Mouse (Mus musculus) embryonic facial prominence, embryonic 14.5 days (tissue): ENCODE data around the gene Egfr. TPM values are rescaled to one million over a fixed set of nuclear protein-coding genes. Genes with fewer than 3 reads are reported as not detected.

Experiments used
- ATAC-seq: fragments of 200-750 bp; cut with Nextera tagmentation; 2 replicates; pipeline ENCODE4 v1.8.0; 2017; ENCODE audit warnings: low read depth, moderate number of reproducible peaks, moderate TSS enrichment
- DNase-seq: peaks from one replicate; pipeline ENCODE4 v3.0.0-alpha.2; 2015; ENCODE audit warnings: low spot score
- H3K27ac ChIP-seq: fragments of 300-500 bp; sonication (generic); replicated peaks from 2 replicates; pipeline ENCODE4 v1.5.1; 2014; ENCODE audit warnings: low read depth, mild to moderate bottlenecking, low read length, moderate library complexity
- H3K27me3 ChIP-seq: fragments of 300-500 bp; sonication (generic); replicated peaks from 2 replicates; pipeline ENCODE4 v1.6.1; 2014; ENCODE audit warnings: low read length; ENCODE audit not compliant: control insufficient read depth, insufficient read depth
- H3K36me3 ChIP-seq: fragments of 300-500 bp; sonication (generic); 2 replicates; pipeline ENCODE4 v1.6.1; 2014; ENCODE audit warnings: low read length, mixed read lengths; ENCODE audit not compliant: control insufficient read depth, insufficient read depth
- H3K4me1 ChIP-seq: fragments of 300-500 bp; sonication (generic); 2 replicates; pipeline ENCODE4 v1.6.1; 2014; ENCODE audit warnings: antibody characterized with exemption, low read length; ENCODE audit not compliant: control insufficient read depth, insufficient read depth
- H3K4me2 ChIP-seq: fragments of 300-500 bp; sonication (generic); 2 replicates; pipeline ENCODE4 v1.6.1; 2014; ENCODE audit warnings: low read depth, mild to moderate bottlenecking, low read length, moderate library complexity, mixed read lengths
- H3K4me3 ChIP-seq: fragments of 300-500 bp; sonication (generic); 2 replicates; pipeline ENCODE4 v1.5.1; 2014; ENCODE audit warnings: low read depth, mild to moderate bottlenecking, low read length
- H3K9ac ChIP-seq: fragments of 300-500 bp; sonication (generic); 2 replicates; pipeline ENCODE4 v1.6.1; 2014; ENCODE audit warnings: low read depth, mild to moderate bottlenecking, low read length, moderate library complexity, mixed read lengths
- H3K9me3 ChIP-seq: fragments of 300-500 bp; sonication (generic); 2 replicates; pipeline ENCODE4 v1.6.1; 2016; ENCODE audit warnings: low read length; ENCODE audit not compliant: control insufficient read depth
- WGBS: fragments of 180-500 bp; shearing (Covaris S2); extraction: QIAGEN DNeasy Blood & Tissue Kit; methylation state at CpG from one replicate; pipeline ENCODE4 v1.1.7; 2014; 5-methylcytosine and 5-hydroxymethylcytosine counted together
- polyA plus RNA-seq: library from polyadenylated mRNA; unstranded; fragments of >200 nt; fragmentation: Nextera tagmentation; extraction: Ambion mirVana; gene quantifications from 2 replicates; pipeline ENCODE4 v1.2.1, GENCODE M21; 2014

The Egfr gene
- polyA plus RNA-seq, 1 experiment from 2014 or later, result 25.4 TPM

DNA sequence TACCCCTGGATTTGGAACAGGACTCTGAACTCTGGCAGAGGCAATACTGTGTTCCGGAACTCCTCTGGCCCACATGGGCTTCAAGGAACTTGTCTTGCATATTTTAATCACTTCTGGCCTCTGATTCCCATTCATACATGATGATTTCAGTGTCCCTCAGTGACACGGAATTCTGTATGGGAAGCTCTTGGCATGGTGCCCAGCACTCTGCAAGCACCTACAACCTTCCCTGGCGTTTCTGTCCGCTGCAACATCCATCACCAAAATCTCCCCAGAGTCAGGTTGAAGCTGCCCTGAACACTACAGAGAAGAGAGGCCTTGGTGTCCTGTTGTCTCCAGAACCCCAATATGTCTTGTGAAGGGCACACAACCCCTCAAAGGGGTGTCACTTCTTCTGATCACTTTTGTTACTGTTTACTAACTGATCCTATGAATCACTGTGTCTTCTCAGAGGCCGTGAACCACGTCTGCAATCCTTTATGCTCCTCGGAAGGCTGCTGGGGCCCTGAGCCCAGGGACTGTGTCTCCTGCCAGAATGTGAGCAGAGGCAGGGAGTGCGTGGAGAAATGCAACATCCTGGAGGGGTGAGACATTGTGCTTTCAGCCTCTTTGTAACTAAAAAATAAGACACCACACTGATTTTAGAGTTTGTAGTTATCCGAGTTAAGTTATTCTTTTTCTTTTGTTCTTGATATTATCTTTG is 125.8 kb downstream of the Egfr start:
- H3K4me1 ChIP-seq, result no peaks in the 10 kb centered on the region
- H3K27me3 ChIP-seq, result no peaks in the 10 kb centered on the region
- no peaks in the 10 kb centered on the region for H3K9me3 ChIP-seq
- peak overlapping the region; percentile 34; the same call in 1 of the 2 replicates for H3K27ac ChIP-seq
- WGBS, result 53% methylated on average over 9 of the region's 9 CpGs
- peaks cover 35% of the 10 kb centered on the region for H3K36me3 ChIP-seq
- no peak overlapping the region for H3K4me3 ChIP-seq
- peak overlapping the region; percentile 15; the same call in 1 of the 2 replicates for H3K9ac ChIP-seq
- no peak for ATAC-seq
- H3K4me2 ChIP-seq, result no peak overlapping the region
- peak; percentile 64 for DNase-seq

DNA sequence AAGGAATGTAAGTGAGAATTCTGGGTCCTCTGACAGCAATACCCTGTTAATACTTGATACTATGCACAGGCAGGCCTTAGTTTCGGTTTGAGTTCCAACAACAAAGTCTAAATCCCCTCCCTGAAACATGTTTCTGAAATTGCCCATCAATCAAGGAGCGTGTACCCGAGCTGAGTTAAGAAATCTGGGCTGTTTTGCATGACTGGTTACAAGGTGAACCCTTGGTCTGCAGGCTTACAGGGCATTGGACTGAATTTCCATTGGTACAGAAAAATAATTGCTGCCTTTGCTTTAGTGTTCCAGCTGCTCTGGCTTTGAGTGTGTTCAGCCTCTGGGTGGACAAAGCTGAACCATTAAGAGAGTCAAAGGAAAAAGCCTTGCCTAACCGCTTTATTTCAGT is 129.9 kb downstream of the Egfr start:
- Histone ChIP-seq H3K4me3 (no peak overlapping the region), H3K36me3 (peaks cover 27% of the 10 kb centered on the region), H3K4me2 (no peak overlapping the region), H3K27me3 (no peaks in the 10 kb centered on the region), H3K27ac (no peak overlapping the region), H3K9me3 (no peaks in the 10 kb centered on the region), H3K9ac (no peak overlapping the region), H3K4me1 (no peaks in the 10 kb centered on the region)
- DNase-seq (no peak), ATAC-seq (no peak)
- WGBS, result 56% methylated on average over 4 of the region's 4 CpGs

DNA sequence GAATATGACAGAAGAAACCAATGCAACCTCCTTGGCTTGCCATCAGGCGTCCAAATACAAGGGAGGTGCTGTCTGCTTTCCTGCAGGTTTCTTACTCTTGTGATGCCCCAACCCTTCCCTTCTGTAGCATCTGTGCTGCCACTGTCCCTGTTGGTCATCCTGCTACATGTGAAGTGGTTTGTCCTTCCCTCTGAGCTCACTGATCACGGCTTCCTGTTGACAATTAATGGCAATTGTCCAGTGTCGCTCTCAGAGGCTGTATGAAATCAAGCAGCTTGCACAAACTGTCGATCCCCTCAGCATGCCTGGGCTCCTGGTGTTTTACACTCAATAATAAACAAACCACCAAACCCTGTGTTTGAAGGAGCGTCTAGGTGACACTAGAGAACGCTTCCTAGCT is 134.1 kb downstream of the Egfr start:
- no peak overlapping the region for H3K4me2 ChIP-seq
- H3K4me3 ChIP-seq, result no peak overlapping the region
- no peak overlapping the region for H3K9ac ChIP-seq
- no peaks in the 10 kb centered on the region for H3K27me3 ChIP-seq
- ATAC-seq (no peak), DNase-seq (no peak)
- no peaks in the 10 kb centered on the region for H3K9me3 ChIP-seq
- peaks cover 28% of the 10 kb centered on the region for H3K36me3 ChIP-seq
- H3K4me1 ChIP-seq, result no peaks in the 10 kb centered on the region
- H3K27ac ChIP-seq, result no peak overlapping the region
- 68% methylated on average over 6 of the region's 6 CpGs for WGBS

DNA sequence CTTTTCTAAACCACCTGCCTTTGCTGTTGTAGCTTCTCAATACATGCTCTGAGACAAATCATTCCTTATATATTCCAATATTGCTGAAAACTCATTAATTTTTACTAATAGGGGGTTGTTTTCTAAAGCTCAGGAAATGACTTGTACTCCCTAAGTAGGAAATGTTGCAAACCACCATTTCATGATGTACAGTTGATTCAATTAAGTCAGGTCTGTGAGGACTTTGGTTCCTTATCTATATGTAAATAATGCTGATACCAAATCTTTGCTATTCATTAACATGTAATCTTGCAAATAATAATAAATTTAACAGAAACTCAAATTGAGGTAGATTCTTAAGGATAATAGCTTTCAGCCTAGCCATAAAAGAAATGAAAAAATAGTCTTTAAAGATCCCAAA is 136.1 kb downstream of the Egfr start:
- H3K9me3 ChIP-seq, result no peaks in the 10 kb centered on the region
- no peaks in the 10 kb centered on the region for H3K4me1 ChIP-seq
- no peak overlapping the region for H3K4me2 ChIP-seq
- no peak overlapping the region for H3K27ac ChIP-seq
- no peaks in the 10 kb centered on the region for H3K27me3 ChIP-seq
- H3K36me3 ChIP-seq, result peaks cover 16% of the 10 kb centered on the region; the same call in 1 of the 2 replicates
- ATAC-seq (no peak), DNase-seq (no peak)
- H3K9ac ChIP-seq, result no peak overlapping the region
- no peak overlapping the region for H3K4me3 ChIP-seq

DNA sequence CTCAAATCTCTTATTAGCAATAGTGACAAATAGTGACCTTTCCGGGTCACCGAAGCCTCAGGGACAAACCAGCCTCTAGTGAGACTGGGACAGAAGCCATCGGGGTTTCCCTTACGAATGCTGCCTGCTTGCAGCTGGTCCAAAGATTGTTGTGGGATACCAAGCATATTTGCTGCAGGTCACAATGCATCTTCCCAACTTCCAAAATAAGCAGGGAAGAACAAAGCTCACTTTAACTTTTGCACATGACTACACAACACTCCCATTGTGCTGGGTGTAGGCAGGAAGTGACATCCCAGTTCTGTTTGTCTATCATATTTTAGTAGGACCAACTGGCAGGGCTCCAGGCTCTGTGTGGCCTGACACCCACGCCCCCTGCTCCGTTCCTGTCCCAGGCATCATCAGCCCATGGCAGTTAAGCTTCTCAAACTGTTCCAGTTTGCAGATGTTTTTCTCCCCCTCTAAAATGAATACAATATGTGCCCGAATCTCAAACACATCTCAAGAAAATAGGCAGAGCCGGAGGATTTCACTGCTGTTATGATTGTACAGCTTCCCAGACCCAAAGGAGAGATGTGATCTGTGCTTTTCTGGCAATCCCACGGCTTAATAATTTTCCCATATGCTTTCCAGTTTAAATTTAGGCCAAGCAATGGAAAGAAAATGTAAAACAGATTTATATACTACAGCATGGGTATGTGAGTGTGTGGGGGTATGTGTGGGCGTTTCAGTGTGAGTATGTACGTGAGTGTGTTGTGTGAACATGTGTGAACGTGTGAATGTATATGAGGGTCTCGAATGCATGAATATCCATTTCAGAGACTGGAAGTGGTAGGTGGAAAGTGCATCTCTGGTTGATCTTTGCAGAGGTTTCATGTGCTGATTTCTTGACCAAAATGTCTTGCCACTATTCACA is 143.7 kb downstream of the Egfr start:
- peak; percentile 94 for DNase-seq
- peak; percentile 88 for ATAC-seq
- peak overlapping the region; percentile 67 for H3K27ac ChIP-seq
- no peaks in the 10 kb centered on the region for H3K27me3 ChIP-seq
- H3K4me3 ChIP-seq, result no peak overlapping the region
- 34% methylated on average over 13 of the region's 13 CpGs for WGBS
- 0 out of 2 replicates have a peak, but pooled peaks cover 20% of the 10 kb centered on the region for H3K36me3 ChIP-seq
- H3K9ac ChIP-seq, result no peak overlapping the region
- no peaks in the 10 kb centered on the region for H3K9me3 ChIP-seq
- peaks cover 24% of the 10 kb centered on the region for H3K4me1 ChIP-seq
- H3K4me2 ChIP-seq, result 0 out of 2 replicates have a peak overlapping the region, but pooled peaks have one; percentile 4

DNA sequence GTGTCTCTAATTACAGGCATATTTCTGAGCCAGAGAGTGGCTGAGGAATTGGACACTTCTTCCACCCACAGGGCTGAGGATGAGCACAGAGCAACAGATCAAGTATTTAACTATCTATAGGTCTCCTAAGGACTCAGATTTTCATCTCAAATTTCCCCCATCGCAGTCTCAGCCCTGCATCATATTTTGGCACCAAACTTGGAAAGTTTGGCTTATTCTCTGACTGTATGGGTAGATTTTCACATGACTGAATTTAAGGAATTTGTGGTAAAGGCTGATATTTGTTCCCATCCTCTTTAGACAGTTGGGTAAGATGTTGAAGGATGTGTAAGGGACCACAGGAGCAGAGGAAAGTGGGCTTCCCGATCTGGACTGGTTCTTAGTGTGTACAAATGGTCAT is 145.7 kb downstream of the Egfr start:
- H3K4me2 ChIP-seq, result no peak overlapping the region
- 54% methylated on average over 2 of the region's 2 CpGs for WGBS
- no peak for ATAC-seq

DNA sequence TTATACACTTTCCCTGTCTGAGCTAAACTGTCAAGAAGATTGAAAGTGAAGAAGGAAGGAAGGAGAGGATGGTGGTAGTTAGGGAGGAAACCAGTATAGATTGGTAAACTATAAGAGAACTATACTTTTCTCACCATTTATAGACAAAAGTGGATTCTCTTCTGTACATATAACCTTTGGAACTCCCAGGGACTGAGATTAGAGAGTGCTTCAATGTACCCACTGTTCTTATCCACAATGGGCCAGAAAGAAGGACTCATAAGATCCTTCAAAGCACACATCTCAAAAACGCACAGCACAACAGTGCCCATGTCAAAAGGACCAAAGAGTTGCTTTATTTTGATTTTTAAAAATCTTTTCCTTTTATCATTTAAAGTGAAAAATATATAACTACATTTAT is 148.2 kb downstream of the Egfr start:
- 0 out of 2 replicates have a peak, but pooled peaks cover 14% of the 10 kb centered on the region for H3K36me3 ChIP-seq
- WGBS, result 83% methylated on average over 1 of the region's 1 CpGs
- ATAC-seq, result no peak

More for the DNA sequence above, 145.7 kb downstream of the Egfr start:
- Histone ChIP-seq H3K27me3 (no peaks in the 10 kb centered on the region), H3K4me3 (no peak overlapping the region), H3K9ac (no peak overlapping the region), H3K4me1 (peaks cover 27% of the 10 kb centered on the region), H3K9me3 (no peaks in the 10 kb centered on the region), H3K27ac (no peak overlapping the region), H3K36me3 (0 out of 2 replicates have a peak, but pooled peaks cover 17% of the 10 kb centered on the region)
- peak; percentile 51 for DNase-seq

DNA sequence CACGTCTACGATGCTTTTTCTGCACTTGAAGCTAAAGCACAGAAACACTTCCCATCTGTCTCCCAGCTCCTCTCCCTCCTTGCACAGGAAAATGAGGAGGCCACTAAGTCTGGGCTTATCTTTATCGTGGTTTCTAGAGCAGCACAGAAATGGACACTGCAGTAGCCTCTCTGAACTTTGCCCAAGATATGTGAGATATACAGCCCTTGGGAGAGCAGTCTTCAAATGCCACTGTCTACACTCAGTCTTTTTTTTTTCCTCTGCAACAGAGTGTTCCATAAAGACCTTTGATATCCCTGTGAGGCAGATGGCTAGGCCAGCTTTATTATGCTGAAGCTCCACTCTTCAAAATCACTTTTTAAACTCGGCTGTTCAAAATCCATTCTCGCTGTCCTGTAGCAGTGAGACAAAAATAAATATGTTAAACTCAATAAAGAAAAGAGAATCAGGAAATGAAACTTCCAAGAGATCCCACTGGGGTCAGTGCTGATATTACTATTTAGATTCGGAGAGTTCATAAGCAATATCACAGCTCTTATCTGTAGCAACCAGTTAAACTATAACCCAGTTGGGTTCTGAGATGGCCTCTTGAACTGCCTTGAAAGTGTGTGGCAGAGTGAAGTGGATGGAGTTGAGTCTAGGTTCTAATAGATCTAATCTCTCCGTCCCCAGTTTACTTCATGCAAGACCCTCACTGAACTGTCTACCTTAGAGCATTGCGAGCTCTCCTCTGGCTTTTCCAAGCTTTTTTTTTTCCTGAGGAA is 148.8 kb downstream of the Egfr start:
- WGBS, result 83% methylated on average over 8 of the region's 8 CpGs
- H3K4me3 ChIP-seq, result no peak overlapping the region
- DNase-seq, result no peak
- H3K36me3 ChIP-seq, result peaks cover 17% of the 10 kb centered on the region; the same call in 1 of the 2 replicates
- no peaks in the 10 kb centered on the region for H3K9me3 ChIP-seq
- H3K4me2 ChIP-seq, result no peak overlapping the region
- H3K4me1 ChIP-seq, result peaks cover 17% of the 10 kb centered on the region; the same call in 1 of the 2 replicates
- no peaks in the 10 kb centered on the region for H3K27me3 ChIP-seq
- no peak overlapping the region for H3K27ac ChIP-seq
- H3K9ac ChIP-seq, result no peak overlapping the region
- no peak for ATAC-seq

More for the DNA sequence above, 148.2 kb downstream of the Egfr start:
- no peaks in the 10 kb centered on the region for H3K27me3 ChIP-seq
- no peak for DNase-seq
- peaks cover 22% of the 10 kb centered on the region; the same call in 1 of the 2 replicates for H3K4me1 ChIP-seq
- H3K9ac ChIP-seq, result no peak overlapping the region
- H3K4me3 ChIP-seq, result no peak overlapping the region
- no peak overlapping the region for H3K4me2 ChIP-seq
- no peak overlapping the region for H3K27ac ChIP-seq
- H3K9me3 ChIP-seq, result no peaks in the 10 kb centered on the region
